Mouse (Mus musculus): Measurements from ENCODE around the gene Col6a6. TPM values are rescaled to one million over a fixed set of nuclear protein-coding genes. Genes with fewer than 3 reads are reported as not detected.

Gene Col6a6
- polyA plus RNA-seq, 1 experiment from 2014 or later = 0.14 TPM

GRCm38 (mm10) chr9:105796137-105796536, 31.8 kb downstream of the Col6a6 start:
- no peak overlapping the region for H3K4me3 ChIP-seq (ENCODE audit: low read depth, low read length)
- no peak overlapping the region for H3K27ac ChIP-seq (replicated peaks; ENCODE audit: low read depth, low read length)
- ATAC-seq (replicated peaks; ENCODE audit: insufficient number of reproducible peaks, low FRiP score, low TSS enrichment, low read depth) (no peak), DNase-seq (ENCODE audit: low spot score) (no peak)
- WGBS = 63% methylated on average over 6 of the region's 6 CpGs
- H3K4me2 ChIP-seq (ENCODE audit: low read depth, low read length) = no peak overlapping the region
- no peaks in the 10 kb centered on the region for H3K36me3 ChIP-seq (replicated peaks; ENCODE audit: control insufficient read depth, insufficient read depth, low read depth, low read length)
- H3K4me1 ChIP-seq (ENCODE audit: control insufficient read depth, insufficient read depth, low read length) = no peaks in the 10 kb centered on the region
- no peaks in the 10 kb centered on the region for H3K9me3 ChIP-seq (replicated peaks; ENCODE audit: control insufficient read depth, low read length)
- no peaks in the 10 kb centered on the region for H3K27me3 ChIP-seq (ENCODE audit: control insufficient read depth, insufficient read depth, low read length)
- H3K9ac ChIP-seq (replicated peaks; ENCODE audit: low read length) = no peak overlapping the region

DNA sequence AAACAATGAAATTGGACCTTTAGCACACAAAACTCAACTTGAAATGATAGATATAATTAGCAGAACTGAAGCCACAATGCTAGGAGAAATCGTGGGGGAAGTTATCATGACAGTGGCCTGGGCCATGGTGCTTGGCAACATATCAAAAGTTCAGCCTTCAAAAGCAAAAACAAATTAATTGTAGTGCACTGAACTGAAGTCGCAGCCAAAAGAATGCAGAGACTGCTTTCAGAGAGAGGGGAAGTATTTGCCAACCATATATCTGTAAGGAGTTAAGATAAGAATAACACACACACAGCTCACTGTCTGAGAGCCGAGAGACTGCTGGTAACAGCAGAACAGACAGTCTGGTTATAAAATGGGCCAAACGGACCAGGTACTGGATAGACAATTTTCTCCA, 33.0 kb downstream of the Col6a6 start:
- Histone ChIP-seq H3K9me3 (replicated peaks; ENCODE audit: control insufficient read depth, low read length) (no peaks in the 10 kb centered on the region), H3K9ac (replicated peaks; ENCODE audit: low read length) (no peak overlapping the region), H3K4me1 (ENCODE audit: control insufficient read depth, insufficient read depth, low read length) (no peaks in the 10 kb centered on the region), H3K27ac (replicated peaks; ENCODE audit: low read depth, low read length) (no peak overlapping the region), H3K36me3 (replicated peaks; ENCODE audit: control insufficient read depth, insufficient read depth, low read depth, low read length) (no peaks in the 10 kb centered on the region), H3K27me3 (ENCODE audit: control insufficient read depth, insufficient read depth, low read length) (no peaks in the 10 kb centered on the region), H3K4me3 (ENCODE audit: low read depth, low read length) (no peak overlapping the region), H3K4me2 (ENCODE audit: low read depth, low read length) (no peak overlapping the region)
- ATAC-seq (replicated peaks; ENCODE audit: insufficient number of reproducible peaks, low FRiP score, low TSS enrichment, low read depth) = no peak
- DNase-seq (ENCODE audit: low spot score) = no peak
- 80% methylated on average over 4 of the region's 4 CpGs for WGBS

DNA sequence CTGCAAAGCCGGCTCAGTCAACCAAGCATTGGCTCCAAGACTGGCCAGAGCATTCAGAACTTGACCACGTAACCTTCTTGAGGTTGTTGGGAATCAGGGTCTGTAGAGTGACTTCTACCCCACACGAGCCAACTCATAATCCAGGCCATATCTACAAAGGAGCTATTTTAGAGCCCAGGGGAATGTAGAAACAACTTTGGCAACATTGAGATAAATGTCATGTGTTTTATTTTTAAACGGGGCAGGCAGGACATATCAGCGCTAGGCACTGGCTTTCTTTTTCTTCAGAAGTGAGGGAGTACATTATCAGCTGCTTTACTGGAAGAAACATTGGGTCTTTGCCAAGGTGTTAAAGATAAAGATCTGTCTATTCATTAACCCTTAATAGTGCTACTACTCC, 36.1 kb downstream of the Col6a6 start:
- H3K4me2 ChIP-seq (ENCODE audit: low read depth, low read length) = no peak overlapping the region
- H3K4me1 ChIP-seq (ENCODE audit: control insufficient read depth, insufficient read depth, low read length) = no peaks in the 10 kb centered on the region
- no peak overlapping the region for H3K4me3 ChIP-seq (ENCODE audit: low read depth, low read length)
- no peak overlapping the region for H3K27ac ChIP-seq (replicated peaks; ENCODE audit: low read depth, low read length)
- no peaks in the 10 kb centered on the region for H3K9me3 ChIP-seq (replicated peaks; ENCODE audit: control insufficient read depth, low read length)
- DNase-seq (ENCODE audit: low spot score) (no peak), ATAC-seq (replicated peaks; ENCODE audit: insufficient number of reproducible peaks, low FRiP score, low TSS enrichment, low read depth) (no peak)
- 86% methylated on average over 5 of the region's 5 CpGs for WGBS
- no peaks in the 10 kb centered on the region for H3K27me3 ChIP-seq (ENCODE audit: control insufficient read depth, insufficient read depth, low read length)
- H3K36me3 ChIP-seq (replicated peaks; ENCODE audit: control insufficient read depth, insufficient read depth, low read depth, low read length) = no peaks in the 10 kb centered on the region
- H3K9ac ChIP-seq (replicated peaks; ENCODE audit: low read length) = no peak overlapping the region

DNA sequence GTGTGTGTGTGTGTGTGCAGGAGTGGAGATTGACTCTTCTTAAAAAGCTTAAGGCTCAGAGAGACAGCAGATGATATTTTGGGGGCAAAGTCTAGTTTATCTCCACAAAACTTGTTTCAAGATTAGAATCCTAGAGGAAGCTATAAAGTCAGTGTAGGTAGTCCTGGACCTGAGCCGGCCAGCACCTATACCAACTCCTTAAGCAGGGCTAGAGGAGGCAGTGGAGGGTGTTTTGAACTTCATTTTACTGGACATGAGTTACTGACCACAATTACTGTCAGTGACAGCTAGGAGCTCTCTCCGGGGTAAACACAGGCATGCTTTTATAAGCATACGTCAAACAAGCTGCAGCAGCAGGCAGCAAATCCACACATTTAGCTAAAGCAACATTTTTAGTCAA, 39.8 kb downstream of the Col6a6 start:
- no peak overlapping the region for H3K4me3 ChIP-seq (ENCODE audit: low read depth, low read length)
- no peaks in the 10 kb centered on the region for H3K27me3 ChIP-seq (ENCODE audit: control insufficient read depth, insufficient read depth, low read length)
- ATAC-seq (replicated peaks; ENCODE audit: insufficient number of reproducible peaks, low FRiP score, low TSS enrichment, low read depth) (no peak), DNase-seq (ENCODE audit: low spot score) (no peak)
- no peaks in the 10 kb centered on the region for H3K36me3 ChIP-seq (replicated peaks; ENCODE audit: control insufficient read depth, insufficient read depth, low read depth, low read length)
- no peak overlapping the region for H3K27ac ChIP-seq (replicated peaks; ENCODE audit: low read depth, low read length)
- H3K9ac ChIP-seq (replicated peaks; ENCODE audit: low read length) = no peak overlapping the region
- H3K9me3 ChIP-seq (replicated peaks; ENCODE audit: control insufficient read depth, low read length) = no peaks in the 10 kb centered on the region
- WGBS = 55% methylated on average over 3 of the region's 3 CpGs
- H3K4me1 ChIP-seq (ENCODE audit: control insufficient read depth, insufficient read depth, low read length) = no peaks in the 10 kb centered on the region
- no peak overlapping the region for H3K4me2 ChIP-seq (ENCODE audit: low read depth, low read length)

DNA sequence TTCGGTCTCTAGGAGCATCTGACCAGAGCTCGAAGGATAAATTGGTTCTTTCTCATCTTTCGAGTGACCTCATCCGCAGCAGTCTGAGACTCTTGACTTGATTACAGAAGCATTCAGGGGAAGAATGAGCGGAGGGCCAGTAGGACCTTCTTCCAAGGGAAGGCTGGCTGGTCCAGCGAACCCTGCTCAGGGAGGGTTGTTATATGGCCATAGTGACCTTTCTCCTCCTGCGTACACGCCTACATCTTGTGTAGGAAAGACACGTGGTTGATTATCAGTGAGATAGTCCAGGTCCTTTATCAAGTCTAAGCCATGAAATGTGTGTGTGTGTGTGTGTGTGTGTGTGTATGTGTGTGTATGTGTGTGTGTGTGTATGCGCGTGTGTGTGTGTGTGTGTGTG, 40.2 kb downstream of the Col6a6 start:
- Histone ChIP-seq H3K27ac (replicated peaks; ENCODE audit: low read depth, low read length) (no peak overlapping the region), H3K4me2 (ENCODE audit: low read depth, low read length) (no peak overlapping the region), H3K9ac (replicated peaks; ENCODE audit: low read length) (no peak overlapping the region), H3K27me3 (ENCODE audit: control insufficient read depth, insufficient read depth, low read length) (no peaks in the 10 kb centered on the region), H3K4me3 (ENCODE audit: low read depth, low read length) (no peak overlapping the region), H3K36me3 (replicated peaks; ENCODE audit: control insufficient read depth, insufficient read depth, low read depth, low read length) (no peaks in the 10 kb centered on the region), H3K4me1 (ENCODE audit: control insufficient read depth, insufficient read depth, low read length) (no peaks in the 10 kb centered on the region), H3K9me3 (replicated peaks; ENCODE audit: control insufficient read depth, low read length) (no peaks in the 10 kb centered on the region)
- no peak for DNase-seq (ENCODE audit: low spot score)
- ATAC-seq (replicated peaks; ENCODE audit: insufficient number of reproducible peaks, low FRiP score, low TSS enrichment, low read depth) = no peak
- 78% methylated on average over 11 of the region's 11 CpGs for WGBS

DNA sequence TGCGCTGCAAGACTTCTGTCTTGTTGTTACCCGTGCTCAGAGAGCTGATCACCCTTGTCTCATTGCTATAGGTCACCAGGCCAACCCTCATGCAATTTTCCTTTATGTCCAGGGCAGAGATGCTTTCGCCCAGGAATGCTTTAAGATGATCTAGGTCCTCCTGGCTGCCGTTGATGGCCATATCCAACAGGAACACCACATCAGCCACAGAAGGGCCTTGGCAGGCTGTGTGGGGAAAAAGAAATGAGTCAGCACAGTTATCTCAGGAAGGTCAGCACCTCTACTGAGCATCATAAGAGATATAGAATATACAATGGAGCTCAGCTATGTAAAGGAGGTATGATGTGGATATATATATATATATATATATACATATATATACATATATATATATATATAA, 43.9 kb downstream of the Col6a6 start:
- no peak for ATAC-seq (replicated peaks; ENCODE audit: insufficient number of reproducible peaks, low FRiP score, low TSS enrichment, low read depth)
- H3K9me3 ChIP-seq (replicated peaks; ENCODE audit: control insufficient read depth, low read length) = no peaks in the 10 kb centered on the region
- WGBS = 93% methylated on average over 4 of the region's 4 CpGs

DNA sequence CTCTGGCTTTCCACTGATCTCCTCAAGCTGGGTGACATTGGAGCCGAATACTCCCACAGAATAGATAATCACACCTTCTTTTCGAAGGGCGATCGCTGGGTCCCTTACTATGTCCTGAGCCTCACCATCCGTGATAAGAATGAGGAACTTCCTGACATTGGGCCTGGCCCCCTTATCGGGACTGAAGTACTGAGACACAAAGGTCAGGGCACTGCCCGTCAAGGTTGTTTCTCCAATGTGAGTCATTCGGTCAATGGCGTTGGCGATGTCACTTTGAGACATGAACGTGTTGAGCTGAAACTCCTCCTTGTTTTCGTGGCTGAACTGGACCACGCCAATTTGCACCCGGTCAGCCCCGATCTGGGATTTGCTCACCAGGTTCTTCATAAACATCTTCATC, 47.3 kb downstream of the Col6a6 start:
- Histone ChIP-seq H3K4me2 (ENCODE audit: low read depth, low read length) (no peak overlapping the region), H3K27ac (replicated peaks; ENCODE audit: low read depth, low read length) (no peak overlapping the region), H3K36me3 (replicated peaks; ENCODE audit: control insufficient read depth, insufficient read depth, low read depth, low read length) (no peaks in the 10 kb centered on the region), H3K9ac (replicated peaks; ENCODE audit: low read length) (no peak overlapping the region), H3K4me3 (ENCODE audit: low read depth, low read length) (no peak overlapping the region), H3K9me3 (replicated peaks; ENCODE audit: control insufficient read depth, low read length) (no peaks in the 10 kb centered on the region), H3K27me3 (ENCODE audit: control insufficient read depth, insufficient read depth, low read length) (no peaks in the 10 kb centered on the region), H3K4me1 (ENCODE audit: control insufficient read depth, insufficient read depth, low read length) (no peaks in the 10 kb centered on the region)
- WGBS = 93% methylated on average over 15 of the region's 15 CpGs
- no peak for ATAC-seq (replicated peaks; ENCODE audit: insufficient number of reproducible peaks, low FRiP score, low TSS enrichment, low read depth)
- no peak for DNase-seq (ENCODE audit: low spot score)

More for the DNA sequence above, 43.9 kb downstream of the Col6a6 start:
- Histone ChIP-seq H3K36me3 (replicated peaks; ENCODE audit: control insufficient read depth, insufficient read depth, low read depth, low read length) (no peaks in the 10 kb centered on the region), H3K4me2 (ENCODE audit: low read depth, low read length) (no peak overlapping the region), H3K27ac (replicated peaks; ENCODE audit: low read depth, low read length) (no peak overlapping the region), H3K27me3 (ENCODE audit: control insufficient read depth, insufficient read depth, low read length) (no peaks in the 10 kb centered on the region), H3K4me1 (ENCODE audit: control insufficient read depth, insufficient read depth, low read length) (no peaks in the 10 kb centered on the region), H3K9ac (replicated peaks; ENCODE audit: low read length) (no peak overlapping the region), H3K4me3 (ENCODE audit: low read depth, low read length) (no peak overlapping the region)
- no peak for DNase-seq (ENCODE audit: low spot score)

- ATAC-seq (replicated peaks; ENCODE audit: insufficient number of reproducible peaks, low FRiP score, low TSS enrichment, low read depth) = no peak
- 87% methylated on average over 6 of the region's 6 CpGs for WGBS
Observed at GRCm38 (mm10) chr9:105778741-105779140, 49.2 kb downstream of the Col6a6 start.

More at GRCm38 (mm10) chr9:105778741-105779140, 49.2 kb downstream of the Col6a6 start:
- H3K4me3 ChIP-seq (ENCODE audit: low read depth, low read length) = no peak overlapping the region
- H3K9me3 ChIP-seq (replicated peaks; ENCODE audit: control insufficient read depth, low read length) = no peaks in the 10 kb centered on the region
- H3K27ac ChIP-seq (replicated peaks; ENCODE audit: low read depth, low read length) = no peak overlapping the region
- H3K27me3 ChIP-seq (ENCODE audit: control insufficient read depth, insufficient read depth, low read length) = no peaks in the 10 kb centered on the region
- H3K9ac ChIP-seq (replicated peaks; ENCODE audit: low read length) = no peak overlapping the region
- no peaks in the 10 kb centered on the region for H3K4me1 ChIP-seq (ENCODE audit: control insufficient read depth, insufficient read depth, low read length)
- H3K36me3 ChIP-seq (replicated peaks; ENCODE audit: control insufficient read depth, insufficient read depth, low read depth, low read length) = no peaks in the 10 kb centered on the region
- H3K4me2 ChIP-seq (ENCODE audit: low read depth, low read length) = no peak overlapping the region
- DNase-seq (ENCODE audit: low spot score) = no peak

Data from embryonic facial prominence, embryonic 11.5 days (tissue).